Comparison of ENCODE assay signal across 14 mouse cellular contexts in genomic region chr17:80970716-80971115, GRCm38 (mm10). TPM values are rescaled to one million over a fixed set of nuclear protein-coding genes. Genes with fewer than 3 reads are reported as not detected.
A peak's percentile ranks its signal among the peaks of the same experiment; 100 is the strongest.
DNase-seq lines count a peak whose midpoint lies in the region; ATAC-seq and TF ChIP-seq lines count a peak whose summit lies in the region.
"Had no signal": no experiment of that assay in that cellular context is flagged by ENCODE, and none has a peak within 500 bp of the region (broad histone marks: within the 10 kb centered on the region; RNA-seq: fewer than 3 reads in every experiment).

No protein-coding gene starts in this region.

- no peak overlapping the region for H3K9ac ChIP-seq in midbrain, embryonic 11.5 days (ENCODE audit: low read length)
- no peak overlapping the region for H3K9ac ChIP-seq in forebrain, postnatal 0 days
- H3K9ac ChIP-seq in midbrain, embryonic 14.5 days (replicated peaks; ENCODE audit: low read length): no peak overlapping the region
- H3K9ac ChIP-seq: liver, embryonic 15.5 days had no signal

- H3K27me3 ChIP-seq in midbrain, embryonic 10.5 days (ENCODE audit: low read depth, poor library complexity, severe bottlenecking): no peaks in the 10 kb centered on the region
- H3K27me3 ChIP-seq in midbrain, embryonic 11.5 days (ENCODE audit: control insufficient read depth, insufficient read depth, low read length): no peaks in the 10 kb centered on the region
- no peaks in the 10 kb centered on the region for H3K27me3 ChIP-seq in forebrain, postnatal 0 days (ENCODE audit: insufficient read depth, low read length)
- H3K27me3 ChIP-seq in midbrain, embryonic 14.5 days (ENCODE audit: control insufficient read depth, insufficient read depth, low read length): no peaks in the 10 kb centered on the region
- H3K27me3 ChIP-seq: liver, embryonic 15.5 days had no signal

- no peak for ATAC-seq in midbrain, embryonic 11.5 days (ENCODE audit: low FRiP score)
- no peak for ATAC-seq in forebrain, postnatal 0 days
- ATAC-seq in midbrain, embryonic 14.5 days (ENCODE audit: low FRiP score, low TSS enrichment): no peak
- ATAC-seq: intestine, postnatal 0 days had no signal

- 84% methylated on average over 10 of the region's 10 CpGs for WGBS in midbrain, embryonic 10.5 days
- 76% methylated on average over 10 of the region's 10 CpGs for WGBS in midbrain, embryonic 11.5 days
- WGBS in forebrain, postnatal 0 days: 66% methylated on average over 10 of the region's 10 CpGs
- 51% methylated on average over 10 of the region's 10 CpGs for WGBS in midbrain, embryonic 14.5 days

- H3K4me2 ChIP-seq in midbrain, embryonic 11.5 days: no peak overlapping the region
- peak overlapping the region; percentile 45; the same call in 1 of the 2 replicates for H3K4me2 ChIP-seq in forebrain, postnatal 0 days (ENCODE audit: low read depth)
- no peak overlapping the region for H3K4me2 ChIP-seq in midbrain, embryonic 14.5 days (ENCODE audit: low read length)
- H3K4me2 ChIP-seq: liver, embryonic 15.5 days had no signal

- peak overlapping the region; percentile 67; the same call in 1 of the 2 replicates for H3K27ac ChIP-seq in midbrain, embryonic 10.5 days (replicated peaks)
- H3K27ac ChIP-seq in midbrain, embryonic 11.5 days (ENCODE audit: low read depth, low read length): no peak overlapping the region; the same call in 1 of the 2 replicates
- peak overlapping the region; percentile 29; the same call in 1 of the 2 replicates for H3K27ac ChIP-seq in forebrain, postnatal 0 days (ENCODE audit: low read depth, low read length)
- H3K27ac ChIP-seq in midbrain, embryonic 14.5 days (replicated peaks; ENCODE audit: low read depth, low read length): peak overlapping the region; percentile 33
- H3K27ac ChIP-seq: liver, embryonic 15.5 days; macrophage had no signal

- TF ChIP-seq CTCF in forebrain, postnatal 0 days (IDR thresholded peaks at IDR 0.05; ENCODE audit: low read depth): no peak

- peaks cover 41% of the 10 kb centered on the region for H3K4me1 ChIP-seq in midbrain, embryonic 10.5 days
- H3K4me1 ChIP-seq in midbrain, embryonic 11.5 days (ENCODE audit: control insufficient read depth, insufficient read depth, low read length): peaks cover 5% of the 10 kb centered on the region; the same call in 1 of the 2 replicates
- peaks cover 26% of the 10 kb centered on the region; the same call in 1 of the 2 replicates for H3K4me1 ChIP-seq in forebrain, postnatal 0 days (ENCODE audit: insufficient read depth)
- H3K4me1 ChIP-seq in midbrain, embryonic 14.5 days (ENCODE audit: control insufficient read depth, insufficient read depth, low read length): peaks cover 30% of the 10 kb centered on the region
- H3K4me1 ChIP-seq: liver, embryonic 15.5 days had no signal

- peak; percentile 83 for DNase-seq in heart, adult 11 months
- no peak for DNase-seq in heart, postnatal 4 days
- no peak for DNase-seq in midbrain, embryonic 10.5 days (ENCODE audit: low spot score)
- no peak for DNase-seq in midbrain, embryonic 11.5 days (ENCODE audit: low spot score, missing footprints)
- DNase-seq in forebrain, postnatal 0 days: no peak
- no peak for DNase-seq in midbrain, embryonic 14.5 days
- no peak for DNase-seq in retina, embryonic 14.5 days (ENCODE audit: low spot score)
- no peak for DNase-seq in right cerebral cortex, postnatal 10 days (ENCODE audit: low spot score in 2 of 2)
- DNase-seq: gastrocnemius, postnatal 25 days had no signal

- H3K9me3 ChIP-seq in midbrain, embryonic 10.5 days (replicated peaks): no peaks in the 10 kb centered on the region
- H3K9me3 ChIP-seq in midbrain, embryonic 11.5 days (ENCODE audit: control insufficient read depth, low read length): no peaks in the 10 kb centered on the region
- H3K9me3 ChIP-seq in forebrain, postnatal 0 days (ENCODE audit: low read length): no peaks in the 10 kb centered on the region
- 0 out of 2 replicates have a peak, but pooled peaks cover 1% of the 10 kb centered on the region for H3K9me3 ChIP-seq in midbrain, embryonic 14.5 days (ENCODE audit: control insufficient read depth, low read length)
- H3K9me3 ChIP-seq: liver, embryonic 15.5 days had no signal

- H3K4me3 ChIP-seq in midbrain, embryonic 10.5 days: no peak overlapping the region
- H3K4me3 ChIP-seq in midbrain, embryonic 11.5 days (ENCODE audit: low read depth, low read length): no peak overlapping the region
- H3K4me3 ChIP-seq in forebrain, postnatal 0 days (ENCODE audit: low read depth, low read length): no peak overlapping the region
- no peak overlapping the region for H3K4me3 ChIP-seq in midbrain, embryonic 14.5 days (replicated peaks; ENCODE audit: low read depth, low read length)
- H3K4me3 ChIP-seq: erythroblast, embryonic 14.5 days; liver, embryonic 15.5 days had no signal

- no peaks in the 10 kb centered on the region for H3K36me3 ChIP-seq in midbrain, embryonic 10.5 days
- H3K36me3 ChIP-seq in midbrain, embryonic 11.5 days (ENCODE audit: control insufficient read depth, insufficient read depth, low read length): no peaks in the 10 kb centered on the region
- H3K36me3 ChIP-seq in forebrain, postnatal 0 days (ENCODE audit: insufficient read depth): no peaks in the 10 kb centered on the region
- no peaks in the 10 kb centered on the region for H3K36me3 ChIP-seq in midbrain, embryonic 14.5 days (ENCODE audit: control insufficient read depth, insufficient read depth, low read length)
- H3K36me3 ChIP-seq: liver, embryonic 15.5 days had no signal

RNA-seq across cellular contexts. Expression of gene Tmem178, which starts 26.3 kb away (rescaled TPM):
- total RNA-seq in heart, postnatal 4 days (2021): 1 to 10 TPM; 3.2 TPM
- polyA plus RNA-seq in midbrain, embryonic 10.5 days (2016; fragmentation: Nextera tagmentation; extraction: Ambion mirVana): 6.4 and 8.6 TPM in 2 replicates
- 12.8 and 14.2 TPM in 2 replicates for polyA plus RNA-seq in midbrain, embryonic 11.5 days (2014; fragmentation: Nextera tagmentation; extraction: Ambion mirVana)
- 33.3 and 35.2 TPM in 2 replicates for total RNA-seq in forebrain, postnatal 0 days (2014; rRNA removed)
- polyA plus RNA-seq in forebrain, postnatal 0 days (2015; fragmentation: Nextera tagmentation; extraction: Ambion mirVana): 34.0 and 34.6 TPM in 2 replicates
- polyA plus RNA-seq in midbrain, embryonic 14.5 days (2014; fragmentation: Nextera tagmentation; extraction: Ambion mirVana): 30.5 and 31.3 TPM in 2 replicates
- total RNA-seq: common myeloid progenitor, adult 5-6 weeks had no signal
- polyA plus RNA-seq: erythroblast, embryonic 14.5 days had no signal
